Mouse (Mus musculus): ENCODE data around the gene Pif1.

The Pif1 gene

GRCm38 (mm10) chr9:65636926-65637325 is 50.0 kb downstream of the Pif1 start:
- DNase-seq (ENCODE audit: low spot score in 2 of 2) = no peak

GRCm38 (mm10) chr9:65639065-65639464 is 52.1 kb downstream of the Pif1 start:
- DNase-seq (ENCODE audit: low spot score in 2 of 2) = no peak

- DNase-seq (ENCODE audit: low spot score in 2 of 2) = peak in 1 of 2 experiments; percentile 41
Measured at GRCm38 (mm10) chr9:65640838-65641410, 54.0 kb downstream of the Pif1 start.

GRCm38 (mm10) chr9:65641446-65642052 is 54.6 kb downstream of the Pif1 start:
- DNase-seq (ENCODE audit: low spot score in 2 of 2) = no peak

- no peak for DNase-seq (ENCODE audit: low spot score in 2 of 2)
Measured at GRCm38 (mm10) chr9:65642546-65642945, 55.6 kb downstream of the Pif1 start.

GRCm38 (mm10) chr9:65644960-65645359 is 58.0 kb downstream of the Pif1 start:
- DNase-seq (ENCODE audit: low spot score in 2 of 2) = no peak

All from heart, adult 9 months (tissue).